Mouse (Mus musculus) spleen, adult 2 months (tissue): ENCODE measurements around the gene Zdhhc18.

Experiments used
- CTCF ChIP-seq: fragments of 200-500 bp; IDR thresholded peaks from 2 replicates; pipeline ENCODE4 v1.5.1; 2011; ENCODE audit warnings: mild to moderate bottlenecking, inconsistent platforms; ENCODE audit not compliant: insufficient read depth, insufficient read length, insufficient replicate concordance; ENCODE audit errors: extremely low read depth
- POLR2A ChIP-seq: fragments of 200-500 bp; IDR thresholded peaks from 2 replicates; pipeline ENCODE4 v1.6.1; 2011; ENCODE audit warnings: low read depth, low read length, inconsistent platforms

- no peak for TF ChIP-seq POLR2A
- no peak for TF ChIP-seq CTCF
Observed at GRCm38 (mm10) chr4:133673666-133674330, 23.8 kb upstream of the Zdhhc18 start.
